Mouse (Mus musculus): ENCODE results near the gene Anks6. TPM values are rescaled to one million over a fixed set of nuclear protein-coding genes. Genes with fewer than 3 reads are reported as not detected.
"Not testable (repeated sequence)": the region's sequence is repeated elsewhere in the genome, so short reads cannot be mapped to it uniquely, and the experiment has no call there.

Anks6 gene
- 14.7 and 15.5 TPM in 2 replicates for polyA plus RNA-seq (2012; rRNA removed)

DNA sequence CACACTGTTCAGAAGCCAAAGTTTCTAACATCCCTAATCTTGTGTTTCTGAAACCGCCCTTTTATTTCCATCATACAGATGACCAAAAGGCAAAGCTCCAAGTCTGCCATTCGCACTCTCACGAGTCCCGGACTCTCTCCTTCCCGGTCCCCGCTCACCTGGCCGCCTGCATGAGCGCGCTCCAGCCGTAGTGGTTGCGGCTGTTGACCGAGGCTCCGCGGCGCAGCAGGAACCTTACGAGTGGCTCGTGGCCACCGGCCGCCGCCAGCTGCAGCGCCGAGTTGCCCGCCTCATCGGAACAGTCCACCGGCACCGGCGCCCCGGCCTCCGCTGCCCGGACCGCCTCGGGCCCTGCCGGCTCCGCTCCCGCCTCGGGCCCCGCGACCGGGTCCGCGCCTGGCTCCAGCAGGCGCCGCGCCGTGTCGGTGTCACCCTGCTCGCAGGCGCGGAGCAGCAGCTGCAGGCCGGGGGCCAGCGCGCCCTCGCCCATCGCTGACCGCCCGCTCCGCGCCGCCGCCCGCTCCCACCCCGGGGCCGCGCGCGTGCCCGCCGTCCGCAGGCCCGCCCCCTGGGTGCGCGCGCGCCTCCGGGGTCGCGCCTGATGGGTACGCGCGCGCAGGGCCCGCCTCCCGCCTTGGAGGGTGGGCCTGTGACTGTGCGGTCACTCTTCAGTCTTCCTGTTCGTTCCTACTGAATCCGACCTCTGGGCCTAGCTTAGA lies at the start of gene Anks6:
Gene Anks6, minus strand, starts transcription at position 637 of the 719 bp plus-strand sequence.
- DNase-seq (ENCODE audit: extremely low spot score in 1 of 2, low spot score in 1 of 2) = peak in 1 of 2 experiments; percentile 76

DNA sequence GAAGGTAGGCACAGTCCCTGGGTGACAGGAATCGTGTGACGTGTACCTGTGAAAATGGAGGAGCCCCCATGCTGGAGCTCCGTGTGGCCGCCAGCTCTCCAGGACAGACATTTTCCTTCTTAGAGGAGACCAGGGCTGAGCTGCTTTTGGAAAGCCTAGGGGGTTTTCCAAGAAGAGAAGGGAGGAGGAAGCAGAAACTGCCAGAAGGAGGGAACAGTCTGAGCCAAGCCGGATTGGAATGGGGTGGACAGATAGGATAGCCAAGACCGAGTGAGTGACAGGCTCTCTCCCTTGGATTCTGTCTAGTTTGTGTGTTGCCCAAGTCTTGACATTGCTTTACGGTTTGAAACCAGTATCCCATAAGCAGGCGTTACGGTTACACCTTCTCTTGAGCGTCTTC lies 46.3 kb upstream of the Anks6 start:
- DNase-seq (ENCODE audit: extremely low spot score in 1 of 2, low spot score in 1 of 2) = no peak

DNA sequence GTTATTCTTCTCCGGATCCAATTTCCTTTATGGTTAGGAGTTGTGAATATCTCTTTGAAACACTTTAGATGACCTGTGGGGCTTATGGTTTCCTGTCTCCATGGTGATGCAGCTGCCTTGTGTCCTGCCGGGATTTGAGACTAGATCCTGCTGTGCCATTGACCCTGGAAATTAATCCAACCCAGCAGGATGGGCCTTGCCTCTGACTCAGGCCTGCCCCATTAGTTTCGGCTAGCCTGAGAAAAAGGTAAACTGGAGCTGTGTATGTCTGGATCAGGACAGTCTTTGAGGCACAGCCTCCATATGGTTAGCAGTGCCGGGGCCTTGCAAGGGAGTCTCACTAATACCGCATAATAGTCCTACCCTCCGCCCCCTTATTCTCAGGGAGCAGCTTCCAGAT lies 36.4 kb upstream of the Anks6 start:
- DNase-seq (ENCODE audit: extremely low spot score in 1 of 2, low spot score in 1 of 2) = no peak

DNA sequence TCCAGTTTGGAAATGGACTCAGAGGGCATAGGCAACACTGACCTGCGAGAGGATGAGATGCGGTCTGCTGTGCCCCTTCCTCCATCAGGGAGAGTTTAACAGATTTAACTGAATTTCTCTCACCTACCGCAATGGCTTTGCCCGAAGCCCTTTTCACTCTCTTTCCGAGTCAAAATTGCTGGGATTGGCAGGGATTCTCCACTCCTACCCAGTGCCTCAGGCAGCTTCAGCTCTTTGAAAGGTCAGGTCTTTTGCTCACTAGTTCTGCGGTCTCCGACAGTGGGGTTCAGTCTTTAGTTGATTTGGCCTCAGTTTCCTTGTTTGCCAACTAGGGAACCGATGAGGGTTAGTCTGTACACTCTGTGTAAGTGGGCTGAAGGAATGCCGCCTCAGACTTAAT lies 35.9 kb upstream of the Anks6 start:
- DNase-seq (ENCODE audit: extremely low spot score in 1 of 2, low spot score in 1 of 2) = no peak

DNA sequence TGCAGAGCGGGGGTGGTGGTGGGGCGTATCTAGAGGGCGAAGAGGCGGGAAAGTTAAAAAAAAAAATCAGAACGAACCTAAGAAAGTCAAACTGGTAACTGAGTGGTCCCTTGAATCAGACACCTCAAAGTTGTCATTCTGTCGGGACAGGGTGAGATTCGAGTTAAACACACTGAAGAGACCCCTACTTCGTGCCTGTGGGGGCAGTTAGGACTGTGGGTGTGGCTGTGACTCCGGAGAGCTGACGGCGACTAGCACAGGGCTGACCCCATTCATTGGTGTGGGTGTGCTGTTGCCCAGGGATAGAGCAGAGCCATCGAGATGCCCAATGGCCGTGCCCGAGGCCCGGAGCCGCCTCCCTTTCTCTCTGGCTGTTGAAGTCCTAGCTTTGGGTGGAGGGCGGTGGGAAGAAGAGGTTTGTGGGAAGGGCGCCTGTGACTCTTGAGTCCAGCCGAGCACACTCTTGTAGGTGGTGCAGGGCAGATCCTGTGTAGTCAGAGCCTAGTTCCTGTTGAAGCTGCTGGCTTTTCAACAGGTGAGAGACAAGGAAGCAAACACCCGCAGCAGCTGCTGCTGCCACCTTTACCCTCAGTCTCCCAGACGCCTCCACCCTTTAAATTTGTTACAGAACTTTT lies 35.3 kb upstream of the Anks6 start:
- DNase-seq (ENCODE audit: extremely low spot score in 1 of 2, low spot score in 1 of 2) = no peak

DNA sequence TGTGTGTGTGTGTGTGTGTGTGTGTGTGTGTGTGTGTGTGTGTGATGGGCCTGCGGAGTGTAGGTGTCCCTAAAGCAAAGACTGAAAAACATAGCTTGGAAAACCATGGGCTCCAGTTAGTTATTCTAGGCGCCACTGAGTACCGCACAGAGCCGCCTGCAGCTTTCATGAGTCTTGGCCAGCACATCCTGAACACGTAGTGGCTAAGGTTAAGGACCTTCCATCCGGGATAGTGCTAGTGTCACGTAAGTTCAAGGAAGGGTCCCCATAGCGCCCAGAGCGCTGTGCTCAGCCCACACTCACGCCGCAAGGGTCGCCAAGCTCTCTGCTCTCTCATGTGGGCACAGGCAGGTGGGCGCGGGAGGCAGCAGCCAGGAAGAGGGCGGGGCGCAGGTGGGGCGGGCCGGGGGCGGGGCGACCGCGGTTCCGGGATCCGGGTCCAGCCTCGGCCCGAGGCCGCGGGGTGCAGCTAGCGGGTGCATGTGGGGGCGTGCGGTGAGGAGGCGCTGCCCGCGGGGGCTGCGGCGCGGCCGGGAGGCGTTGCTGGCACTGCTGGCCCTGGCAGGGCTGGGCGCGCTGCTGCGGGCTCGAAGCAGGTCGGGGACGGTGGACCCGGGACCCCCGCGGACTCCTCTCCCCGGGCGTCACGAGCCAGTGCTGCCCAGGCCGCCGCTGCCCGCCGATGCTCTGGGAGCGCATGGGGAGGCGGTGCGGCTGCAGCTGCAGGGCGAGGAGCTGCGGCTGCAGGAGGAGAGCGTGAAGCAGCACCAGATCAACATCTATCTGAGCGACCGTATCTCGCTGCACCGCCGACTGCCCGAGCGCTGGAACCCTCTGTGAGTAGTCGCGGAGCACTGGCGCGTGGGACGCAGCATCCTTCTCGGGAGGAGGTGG lies 34.5 kb upstream of the Anks6 start, which contains the start of gene Galnt12:
Gene Galnt12, plus strand, starts transcription at position 417 of the 894 bp plus-strand sequence.
- peak in 1 of 2 experiments; percentile 18 for DNase-seq (ENCODE audit: extremely low spot score in 1 of 2, low spot score in 1 of 2)

DNA sequence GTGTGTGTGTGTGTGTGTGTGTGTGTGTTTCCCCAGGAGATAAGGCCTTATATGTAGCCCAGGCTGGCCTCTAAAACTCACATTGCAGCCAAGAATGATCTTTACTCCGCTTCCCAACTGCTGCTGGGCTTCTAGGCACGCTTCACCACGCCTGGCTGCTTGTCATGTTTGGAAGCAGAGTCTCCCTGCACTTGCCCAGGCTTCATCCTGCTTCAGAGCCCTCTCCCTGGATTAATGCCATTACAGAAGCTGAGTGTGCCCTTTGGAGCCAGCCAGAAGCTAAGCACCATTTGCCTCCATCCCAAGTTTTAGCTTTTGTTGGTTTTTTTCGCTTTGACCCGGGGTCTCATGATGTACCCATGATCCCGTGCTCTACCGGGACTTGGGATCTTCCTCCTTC lies 31.4 kb upstream of the Anks6 start:
- no peak for DNase-seq (ENCODE audit: extremely low spot score in 1 of 2, low spot score in 1 of 2)

DNA sequence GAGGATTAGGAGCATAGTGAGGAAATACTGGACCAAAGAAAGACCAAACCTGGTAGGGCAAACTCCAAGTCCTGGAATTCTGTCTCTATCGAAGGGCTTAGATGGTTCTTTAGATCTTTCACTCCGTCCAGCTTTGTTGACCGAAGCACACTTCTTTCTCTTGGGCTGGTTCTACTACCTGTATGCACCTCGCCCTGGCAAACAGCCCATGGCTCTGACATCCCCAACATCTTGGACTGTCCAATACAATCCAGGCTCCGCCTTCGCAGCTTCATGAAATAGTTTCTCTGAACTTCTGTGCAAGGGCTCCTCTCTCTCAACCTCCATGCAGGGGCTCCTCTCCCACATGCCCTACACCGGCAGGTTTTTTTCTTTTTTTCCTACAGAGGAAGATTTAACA lies 26.6 kb upstream of the Anks6 start:
- DNase-seq (ENCODE audit: extremely low spot score in 1 of 2, low spot score in 1 of 2) = no peak

DNA sequence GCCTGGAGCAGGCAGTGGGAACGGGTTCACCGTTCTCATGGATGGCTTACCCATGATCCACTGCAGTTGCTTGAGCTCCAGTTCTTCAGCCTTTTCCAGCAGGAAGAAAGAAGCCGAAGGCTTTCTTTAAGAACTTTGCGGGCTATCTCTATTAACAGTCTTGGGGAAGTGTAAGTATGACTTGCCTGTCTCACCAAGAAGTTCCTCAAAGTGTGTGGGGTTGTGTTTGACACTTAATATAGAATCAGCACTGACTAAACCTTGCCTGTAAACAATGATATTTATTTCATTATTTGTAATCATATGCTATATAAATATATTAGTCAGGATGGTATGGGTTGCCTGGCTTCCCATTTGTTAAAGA lies 23.4 kb upstream of the Anks6 start:
- DNase-seq (ENCODE audit: extremely low spot score in 1 of 2, low spot score in 1 of 2) = no peak

DNA sequence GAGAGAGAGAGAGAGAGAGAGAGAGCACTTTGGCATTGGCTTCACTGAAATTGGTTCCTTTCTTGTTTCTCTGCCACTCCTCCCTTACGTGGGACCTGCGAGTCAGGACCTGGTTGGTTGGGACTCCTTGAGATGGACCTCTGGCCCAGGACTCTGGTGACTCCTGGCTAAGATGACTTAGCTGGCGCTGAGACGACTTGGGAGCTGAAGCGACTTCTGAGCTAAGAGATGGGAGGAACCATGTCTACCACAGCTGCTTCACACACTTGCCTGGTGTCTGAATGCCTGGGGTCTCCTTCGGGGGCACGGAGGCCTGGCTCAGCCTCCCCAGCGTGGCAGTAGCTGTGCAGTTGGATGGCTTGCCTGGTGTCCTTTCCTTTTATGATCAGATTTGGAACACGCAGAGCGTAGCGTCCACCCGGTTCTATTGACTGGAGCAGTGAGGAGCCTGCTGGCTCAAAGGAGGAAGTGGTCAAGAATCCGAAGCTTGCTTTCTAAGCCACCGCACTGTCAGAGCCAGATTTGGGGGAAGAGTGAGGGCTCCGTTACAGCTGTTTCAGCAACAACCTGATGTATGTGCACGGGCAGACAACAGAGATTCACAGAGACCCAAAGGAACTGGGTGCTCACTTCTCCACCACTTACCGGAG lies 22.9 kb upstream of the Anks6 start:
- DNase-seq (ENCODE audit: extremely low spot score in 1 of 2, low spot score in 1 of 2) = no peak

DNA sequence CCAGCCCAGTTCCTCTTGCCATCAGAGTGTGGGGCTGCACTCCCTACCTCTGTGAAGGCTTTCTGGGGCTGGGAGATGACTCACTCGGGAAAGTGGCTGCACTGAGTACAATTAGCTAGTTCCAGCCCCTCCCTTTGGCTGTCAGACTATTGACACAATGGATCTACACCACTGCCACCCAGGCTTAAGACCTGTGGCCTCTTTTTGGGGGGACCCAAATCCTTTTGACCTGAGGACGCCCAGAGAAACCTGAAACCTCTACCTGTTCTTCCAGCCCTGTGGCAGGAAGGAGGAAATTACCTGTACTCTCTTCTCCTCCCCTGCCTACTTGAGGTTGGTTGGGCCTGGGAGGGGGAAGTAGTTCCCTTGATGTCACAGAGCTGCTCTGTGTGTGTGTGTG lies 17.8 kb upstream of the Anks6 start:
- no peak for DNase-seq (ENCODE audit: extremely low spot score in 1 of 2, low spot score in 1 of 2)

DNA sequence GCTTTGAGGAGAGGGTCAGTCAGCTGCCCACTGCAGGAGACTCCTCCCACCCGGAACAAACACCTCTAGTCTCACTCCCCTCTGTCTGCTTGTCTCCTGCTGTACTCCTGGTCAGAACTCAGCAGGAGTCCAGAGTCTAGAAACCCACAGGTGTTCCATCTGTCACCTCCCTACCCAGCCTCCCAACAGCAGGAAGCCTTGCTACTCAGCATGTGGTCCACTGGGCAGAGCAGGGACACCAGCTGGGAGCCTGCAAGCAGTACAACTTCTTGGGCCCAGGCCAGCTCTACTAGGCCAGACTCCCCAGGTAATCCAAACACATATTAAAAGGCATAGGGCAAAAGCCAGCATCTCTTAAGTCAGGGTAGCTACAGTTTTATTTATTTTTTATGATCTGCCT lies 3.7 kb upstream of the Anks6 start:
- DNase-seq (ENCODE audit: extremely low spot score in 1 of 2, low spot score in 1 of 2) = no peak

DNA sequence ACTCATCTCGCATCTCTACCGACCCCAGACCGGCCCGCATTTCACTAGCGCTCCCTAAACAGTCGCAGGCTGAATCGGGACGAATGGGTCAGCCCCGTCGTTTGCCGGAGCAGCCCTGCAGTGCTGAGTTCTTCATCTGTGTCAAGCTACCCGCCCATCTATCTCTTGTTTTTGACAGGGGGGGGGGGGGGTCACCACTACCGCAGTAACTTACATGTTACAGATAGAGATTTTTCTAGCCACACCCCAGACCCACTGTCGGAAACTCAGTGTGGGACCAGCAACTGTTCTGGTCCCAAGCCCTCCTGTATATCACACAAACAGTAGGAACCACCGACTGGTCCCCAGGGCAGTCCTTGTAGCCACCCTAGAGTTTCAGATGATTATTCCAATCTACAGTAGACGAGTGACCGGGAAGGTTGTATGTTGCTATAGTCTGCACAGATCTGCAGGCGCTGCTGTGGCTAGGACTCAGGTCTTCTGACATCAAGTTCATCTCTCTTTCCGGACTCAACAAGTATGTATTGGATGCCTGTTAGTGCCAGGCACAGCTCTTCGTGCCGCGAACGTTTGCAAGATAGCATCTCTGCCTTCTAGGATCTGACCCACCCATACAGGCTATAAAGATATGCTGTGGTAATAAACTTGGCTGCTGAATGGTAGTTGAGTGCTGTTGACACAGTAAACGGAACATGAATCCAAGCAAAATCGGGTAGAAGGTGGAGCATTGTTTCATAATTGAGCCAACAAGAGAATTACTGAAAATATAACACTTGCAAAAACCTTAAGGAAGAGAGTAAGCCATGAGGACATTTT lies 491 bp upstream of the Anks6 start:
- DNase-seq (ENCODE audit: extremely low spot score in 1 of 2, low spot score in 1 of 2) = no peak

DNA sequence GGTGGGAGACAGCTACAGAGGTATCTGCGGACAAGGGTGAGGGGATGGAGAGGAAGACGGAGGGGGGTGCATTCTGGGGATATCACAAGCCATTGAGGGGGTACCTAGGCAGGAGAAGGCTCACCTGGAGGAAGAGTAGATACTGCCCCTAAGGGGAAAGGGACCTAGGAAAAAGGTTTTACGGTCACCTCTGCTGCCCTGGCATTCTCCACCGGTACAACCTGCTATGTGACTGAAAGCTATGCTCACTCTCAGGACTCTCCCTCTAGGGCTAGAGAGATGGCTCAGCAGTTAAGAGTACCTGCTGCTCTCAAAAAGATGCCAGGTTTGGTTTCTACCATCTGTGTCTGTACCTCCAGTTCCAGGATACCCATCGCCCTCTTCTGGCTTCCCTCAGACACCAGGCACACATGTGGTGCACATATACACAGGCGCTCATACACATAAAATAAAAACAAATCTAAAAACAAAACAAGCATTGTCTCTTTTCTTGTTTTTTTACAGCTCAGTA lies 1.6 kb downstream of the Anks6 start:
- no peak for DNase-seq (ENCODE audit: extremely low spot score in 1 of 2, low spot score in 1 of 2)

DNA sequence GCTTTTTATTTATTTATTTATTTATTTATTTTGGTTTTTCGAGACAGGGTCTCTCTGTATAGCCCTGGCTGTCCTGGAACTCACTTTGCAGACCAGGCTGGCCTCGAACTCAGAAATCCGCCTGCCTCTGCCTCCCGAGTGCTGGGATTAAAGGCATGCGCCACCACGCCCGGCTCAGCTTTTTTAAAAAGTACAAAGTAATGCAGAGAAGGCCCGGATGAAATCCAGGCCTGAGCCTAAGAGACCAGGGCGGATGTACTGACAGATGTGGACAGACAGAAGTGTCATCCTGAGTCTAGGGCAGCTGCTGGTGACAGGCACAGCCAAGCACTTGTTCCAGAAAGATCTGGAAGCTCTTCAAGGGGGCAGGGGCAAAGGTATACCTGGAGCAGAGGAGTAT lies 2.1 kb downstream of the Anks6 start:
- not testable (repeated sequence) for DNase-seq (ENCODE audit: extremely low spot score in 1 of 2, low spot score in 1 of 2)

DNA sequence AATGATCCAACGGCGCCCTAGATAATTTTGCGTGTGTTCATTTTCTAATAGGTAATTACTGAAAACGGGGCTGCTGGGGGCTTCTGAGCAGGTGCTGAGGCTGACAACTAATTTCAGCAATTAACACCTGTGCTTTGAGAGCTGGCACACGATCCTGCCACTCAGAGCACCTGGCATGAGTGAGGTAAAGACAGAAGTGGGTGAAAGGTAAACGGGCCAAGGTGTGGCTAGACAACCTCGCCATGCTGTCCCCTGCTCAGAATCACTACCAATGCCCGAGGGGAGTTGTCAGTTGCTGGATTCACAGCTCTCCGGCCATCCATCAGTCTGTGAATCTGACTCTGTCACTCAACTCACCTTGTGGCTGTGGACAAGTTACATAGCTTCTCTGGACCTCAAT lies 5.3 kb downstream of the Anks6 start:
- DNase-seq (ENCODE audit: extremely low spot score in 1 of 2, low spot score in 1 of 2) = no peak

DNA sequence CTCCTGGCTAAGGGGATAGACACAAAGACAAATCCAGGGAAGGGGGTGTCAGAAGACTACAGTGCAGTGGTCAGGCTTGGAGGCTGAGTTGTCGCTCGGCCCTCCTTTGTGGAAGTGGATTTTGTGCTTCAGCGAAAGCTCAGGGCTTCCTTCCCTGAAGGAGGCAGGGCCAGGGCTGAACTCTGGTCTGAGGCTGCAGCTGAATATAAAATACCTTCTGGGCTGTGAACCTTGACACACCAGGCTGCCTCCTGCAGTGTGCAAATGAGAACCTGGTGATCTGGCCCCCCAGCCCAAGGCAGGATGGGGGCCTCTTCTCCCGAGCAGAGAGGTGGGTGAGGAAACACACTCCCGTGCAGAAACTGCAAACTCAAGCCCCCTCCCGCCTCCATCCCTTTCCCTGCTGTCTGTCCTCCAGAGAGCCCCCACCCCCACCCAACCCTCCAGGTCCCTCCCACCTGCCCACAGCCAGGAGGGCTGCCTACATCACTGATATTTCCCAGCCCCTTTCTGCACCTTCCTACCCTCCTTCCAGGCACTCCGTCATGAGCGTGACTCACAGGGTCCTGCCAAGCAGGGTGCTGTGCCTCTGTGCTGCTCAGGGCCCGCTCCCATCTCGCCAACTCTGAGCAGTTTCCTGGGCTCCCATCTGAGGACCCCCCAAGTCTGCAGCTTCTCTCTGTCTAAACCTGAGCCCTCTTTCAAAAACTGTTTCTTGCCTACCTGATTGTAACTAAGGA lies 6.4 kb downstream of the Anks6 start:
- no peak for DNase-seq (ENCODE audit: extremely low spot score in 1 of 2, low spot score in 1 of 2)

DNA sequence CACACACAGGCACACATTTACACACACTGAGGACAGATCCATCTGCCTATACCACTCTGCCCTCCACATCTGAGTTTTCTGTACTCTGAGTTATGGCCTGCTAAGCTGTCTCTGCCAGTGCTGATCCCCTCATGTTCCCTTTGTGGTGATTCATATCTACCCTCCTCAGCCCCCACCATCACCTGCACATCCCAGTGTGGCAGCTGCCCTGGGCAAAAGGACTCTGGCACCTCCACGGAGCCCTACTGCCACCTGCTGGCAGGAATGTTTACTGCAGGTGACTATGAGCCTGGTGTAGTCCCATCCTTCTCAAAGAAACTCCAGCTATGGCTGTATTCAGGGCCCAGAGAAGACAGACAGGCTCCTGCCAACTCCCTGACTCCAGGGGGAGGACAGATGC lies 7.1 kb downstream of the Anks6 start:
- peak; percentile 83 to 97 for DNase-seq (ENCODE audit: extremely low spot score in 1 of 2, low spot score in 1 of 2)

DNA sequence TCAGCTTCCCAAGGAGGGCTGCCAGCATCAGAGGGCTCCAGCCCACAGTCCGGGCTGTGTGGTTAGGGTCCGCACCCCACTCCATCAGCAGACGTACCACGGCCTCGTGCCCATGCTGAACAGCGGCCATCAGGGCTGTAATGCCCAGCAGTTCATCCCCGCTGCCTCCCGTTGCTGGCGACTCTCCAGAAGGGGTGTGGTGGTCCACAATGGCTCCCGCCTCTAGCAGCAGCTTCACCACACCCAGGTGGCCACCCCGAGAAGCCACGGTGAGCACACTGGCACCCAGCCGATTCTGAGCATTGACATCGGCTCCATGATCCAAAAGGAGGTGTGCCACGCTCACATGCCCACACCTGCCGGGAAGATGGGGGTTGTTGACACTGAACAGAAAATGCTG lies 8.0 kb downstream of the Anks6 start:
- DNase-seq (ENCODE audit: extremely low spot score in 1 of 2, low spot score in 1 of 2) = no peak
